Mouse (Mus musculus): Measurements from ENCODE around the gene Nfkbie. TPM values are rescaled to one million over a fixed set of nuclear protein-coding genes. Genes with fewer than 3 reads are reported as not detected.

Nfkbie gene
- total and polyA plus RNA-seq, 2 experiments from 2014 or later, result 1.2 to 1.7 TPM

GRCm38 (mm10) chr17:45601325-45601724 is 45.8 kb downstream of the Nfkbie start:
- H3K36me3 ChIP-seq (replicated peaks; ENCODE audit: control insufficient read depth, insufficient read depth, low read length), result no peaks in the 10 kb centered on the region
- WGBS, result 24% methylated on average over 22 of the region's 22 CpGs
- no peak overlapping the region for H3K9ac ChIP-seq (replicated peaks; ENCODE audit: low read depth, low read length)
- ATAC-seq (ENCODE audit: insufficient read depth, low read depth) (no peak), DNase-seq (ENCODE audit: low spot score) (no peak)
- no peak overlapping the region for H3K4me3 ChIP-seq (ENCODE audit: low read depth, low read length)
- H3K27ac ChIP-seq (ENCODE audit: low read depth), result no peak overlapping the region
- peaks cover 10% of the 10 kb centered on the region; the same call in 1 of the 2 replicates for H3K4me1 ChIP-seq (ENCODE audit: control insufficient read depth, insufficient read depth)
- TF ChIP-seq EP300 (IDR thresholded peaks at IDR 0.05; ENCODE audit: low read depth) (no peak), CTCF (IDR thresholded peaks at IDR 0.05; ENCODE audit: low read depth) (no peak)
- H3K4me2 ChIP-seq (ENCODE audit: low read depth, low read length), result no peak overlapping the region
- no peaks in the 10 kb centered on the region for H3K27me3 ChIP-seq (ENCODE audit: control insufficient read depth, insufficient read depth, low read length)
- H3K9me3 ChIP-seq (replicated peaks; ENCODE audit: control insufficient read depth, low read length), result no peaks in the 10 kb centered on the region

DNA sequence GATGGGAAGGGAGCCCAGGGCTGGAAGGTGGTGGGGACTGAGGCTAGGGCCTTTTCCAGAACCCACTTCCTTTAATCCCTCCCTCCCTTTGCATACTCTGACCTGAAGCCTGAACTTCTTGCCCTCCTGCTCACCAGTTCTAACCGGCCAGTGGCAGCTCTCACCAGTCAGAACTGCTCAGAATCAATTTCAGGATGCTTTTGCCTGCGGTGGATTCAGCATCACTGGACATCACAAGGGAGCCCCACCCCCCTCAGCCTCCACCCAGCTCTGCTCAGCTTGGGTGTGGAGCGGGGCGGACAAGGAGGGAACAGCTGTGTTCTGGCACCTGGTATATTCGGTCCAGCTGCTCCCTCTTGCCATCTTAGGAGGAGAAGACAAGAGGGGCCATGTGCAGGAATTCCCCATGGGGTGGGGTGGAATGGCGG is 46.4 kb downstream of the Nfkbie start, which contains the start of gene Mymx:
Mymx (minus strand) TSS at position 226 of the 428 bp plus-strand sequence.
- Histone ChIP-seq H3K27me3 (ENCODE audit: control insufficient read depth, insufficient read depth, low read length) (no peaks in the 10 kb centered on the region), H3K4me3 (ENCODE audit: low read depth, low read length) (no peak within 1 kb of the TSS), H3K27ac (ENCODE audit: low read depth) (no peak within 1 kb of the TSS), H3K36me3 (replicated peaks; ENCODE audit: control insufficient read depth, insufficient read depth, low read length) (no peaks in the 10 kb centered on the region), H3K9ac (replicated peaks; ENCODE audit: low read depth, low read length) (no peak within 1 kb of the TSS), H3K4me2 (ENCODE audit: low read depth, low read length) (no peak within 1 kb of the TSS), H3K9me3 (replicated peaks; ENCODE audit: control insufficient read depth, low read length) (no peaks in the 10 kb centered on the region), H3K4me1 (ENCODE audit: control insufficient read depth, insufficient read depth) (peaks cover 4% of the 10 kb centered on the region; the same call in 1 of the 2 replicates)
- WGBS, result 61% methylated on average over 6 of the region's 6 CpGs
- no peak for ATAC-seq (ENCODE audit: insufficient read depth, low read depth)
- no peak for TF ChIP-seq CTCF (IDR thresholded peaks at IDR 0.05; ENCODE audit: low read depth)
- no peak for TF ChIP-seq EP300 (IDR thresholded peaks at IDR 0.05; ENCODE audit: low read depth)
- no peak for DNase-seq (ENCODE audit: low spot score)

DNA sequence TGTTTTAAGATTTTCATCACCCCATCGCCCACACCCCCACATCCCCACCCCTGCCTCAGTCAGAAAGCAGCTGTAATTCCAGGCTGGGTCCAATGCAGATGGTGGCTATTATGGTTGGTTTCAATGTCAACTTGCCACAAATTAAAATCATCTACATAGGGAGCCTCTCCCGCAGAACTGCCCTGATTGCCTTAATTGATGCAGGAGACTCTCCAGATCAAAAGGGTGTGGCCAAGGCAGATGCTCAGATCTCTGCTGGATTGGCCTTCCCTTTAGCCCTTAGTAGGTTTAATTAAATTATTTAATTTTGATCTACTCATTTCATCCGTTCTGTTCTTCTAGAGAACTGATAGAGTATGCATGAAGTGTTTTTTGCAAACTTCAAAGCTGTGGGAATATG is 47.5 kb downstream of the Nfkbie start:
- WGBS, result 80% methylated on average over 3 of the region's 3 CpGs
- Histone ChIP-seq H3K4me3 (ENCODE audit: low read depth, low read length) (no peak overlapping the region), H3K4me1 (ENCODE audit: control insufficient read depth, insufficient read depth) (peaks cover 3% of the 10 kb centered on the region; the same call in 1 of the 2 replicates), H3K27me3 (ENCODE audit: control insufficient read depth, insufficient read depth, low read length) (no peaks in the 10 kb centered on the region), H3K9ac (replicated peaks; ENCODE audit: low read depth, low read length) (no peak overlapping the region), H3K9me3 (replicated peaks; ENCODE audit: control insufficient read depth, low read length) (no peaks in the 10 kb centered on the region), H3K4me2 (ENCODE audit: low read depth, low read length) (no peak overlapping the region), H3K36me3 (replicated peaks; ENCODE audit: control insufficient read depth, insufficient read depth, low read length) (no peaks in the 10 kb centered on the region), H3K27ac (ENCODE audit: low read depth) (no peak overlapping the region)
- TF ChIP-seq CTCF (IDR thresholded peaks at IDR 0.05; ENCODE audit: low read depth) (no peak), EP300 (IDR thresholded peaks at IDR 0.05; ENCODE audit: low read depth) (no peak)
- DNase-seq (ENCODE audit: low spot score) (no peak), ATAC-seq (ENCODE audit: insufficient read depth, low read depth) (no peak)

DNA sequence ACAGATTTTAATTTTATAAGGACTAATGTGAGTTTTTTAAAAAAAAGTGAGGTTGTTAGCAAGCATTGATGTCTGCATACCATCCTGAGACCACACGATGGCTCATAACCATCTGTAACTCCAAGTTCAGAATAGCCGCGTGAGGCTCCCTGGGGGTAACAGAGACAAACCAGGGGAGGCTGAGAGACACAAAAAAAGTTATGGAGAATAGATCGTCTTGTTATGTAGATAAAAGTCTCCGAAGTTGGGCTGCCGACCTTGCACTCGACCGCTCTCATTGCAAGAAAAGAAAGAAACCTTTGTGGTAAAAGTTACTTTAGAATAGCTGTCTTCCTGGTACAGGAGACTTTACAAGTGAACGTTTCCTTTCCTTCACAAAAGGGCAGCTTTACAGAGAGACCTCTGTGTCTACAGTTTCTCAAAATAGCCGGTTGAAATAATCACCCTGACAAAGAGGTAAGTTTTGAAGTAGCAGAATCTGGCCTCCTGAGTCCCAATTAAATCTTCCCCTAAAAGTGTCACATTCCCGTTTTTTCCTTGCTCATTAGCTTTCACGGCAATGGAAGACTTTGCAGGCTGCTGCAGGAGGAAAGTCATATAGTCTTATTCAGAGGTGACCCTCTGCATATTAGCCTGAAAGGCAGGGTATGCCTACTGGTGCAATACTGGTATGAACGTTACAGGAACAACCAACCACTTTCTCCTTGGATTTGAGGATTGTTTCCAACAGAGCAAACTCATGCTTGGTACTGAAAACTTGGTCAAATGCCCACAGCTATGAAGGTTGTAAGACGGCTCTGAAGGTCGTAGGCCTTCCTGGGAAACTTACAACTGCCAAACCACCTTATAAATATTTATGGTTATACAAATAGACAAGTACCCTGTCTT is 51.7 kb downstream of the Nfkbie start:
- H3K27me3 ChIP-seq (ENCODE audit: control insufficient read depth, insufficient read depth, low read length), result no peaks in the 10 kb centered on the region
- no peak for DNase-seq (ENCODE audit: low spot score)
- no peaks in the 10 kb centered on the region for H3K9me3 ChIP-seq (replicated peaks; ENCODE audit: control insufficient read depth, low read length)
- no peak overlapping the region for H3K9ac ChIP-seq (replicated peaks; ENCODE audit: low read depth, low read length)
- no peak for ATAC-seq (ENCODE audit: insufficient read depth, low read depth)
- no peak overlapping the region for H3K4me2 ChIP-seq (ENCODE audit: low read depth, low read length)
- H3K4me1 ChIP-seq (ENCODE audit: control insufficient read depth, insufficient read depth), result peaks cover 10% of the 10 kb centered on the region
- H3K36me3 ChIP-seq (replicated peaks; ENCODE audit: control insufficient read depth, insufficient read depth, low read length), result no peaks in the 10 kb centered on the region
- no peak overlapping the region for H3K4me3 ChIP-seq (ENCODE audit: low read depth, low read length)
- TF ChIP-seq CTCF (IDR thresholded peaks at IDR 0.05; ENCODE audit: low read depth) (no peak), EP300 (IDR thresholded peaks at IDR 0.05; ENCODE audit: low read depth) (no peak)
- H3K27ac ChIP-seq (ENCODE audit: low read depth), result no peak overlapping the region
- 76% methylated on average over 15 of the region's 15 CpGs for WGBS

DNA sequence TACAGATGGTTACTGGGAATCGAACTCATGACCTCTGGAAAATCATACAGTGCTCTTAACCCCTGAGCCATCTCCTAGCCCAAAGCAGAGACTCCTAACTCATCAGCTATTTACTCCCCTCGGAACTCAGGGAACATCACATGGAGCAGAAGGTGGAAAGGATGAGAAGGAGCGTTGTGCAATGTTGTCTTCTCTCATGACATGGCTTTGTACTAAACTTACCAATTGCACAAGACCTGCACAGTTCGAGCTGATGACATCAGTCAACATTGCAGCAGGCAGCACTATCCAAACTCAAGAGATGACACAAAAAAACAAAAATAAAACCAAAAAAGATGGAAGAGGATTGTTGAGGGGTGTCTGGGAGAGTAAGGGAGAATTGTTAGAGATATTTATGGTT is 52.9 kb downstream of the Nfkbie start:
- Histone ChIP-seq H3K4me1 (ENCODE audit: control insufficient read depth, insufficient read depth) (peaks cover 10% of the 10 kb centered on the region), H3K4me2 (ENCODE audit: low read depth, low read length) (no peak overlapping the region), H3K9me3 (replicated peaks; ENCODE audit: control insufficient read depth, low read length) (no peaks in the 10 kb centered on the region), H3K27ac (ENCODE audit: low read depth) (no peak overlapping the region), H3K36me3 (replicated peaks; ENCODE audit: control insufficient read depth, insufficient read depth, low read length) (no peaks in the 10 kb centered on the region), H3K4me3 (ENCODE audit: low read depth, low read length) (no peak overlapping the region), H3K27me3 (ENCODE audit: control insufficient read depth, insufficient read depth, low read length) (no peaks in the 10 kb centered on the region), H3K9ac (replicated peaks; ENCODE audit: low read depth, low read length) (no peak overlapping the region)
- no peak for ATAC-seq (ENCODE audit: insufficient read depth, low read depth)
- TF ChIP-seq CTCF (IDR thresholded peaks at IDR 0.05; ENCODE audit: low read depth) (no peak), EP300 (IDR thresholded peaks at IDR 0.05; ENCODE audit: low read depth) (no peak)
- DNase-seq (ENCODE audit: low spot score), result no peak
- WGBS, result 86% methylated on average over 4 of the region's 4 CpGs
